ENCODE assay signal across 11 mouse cellular contexts in the genomic region with DNA sequence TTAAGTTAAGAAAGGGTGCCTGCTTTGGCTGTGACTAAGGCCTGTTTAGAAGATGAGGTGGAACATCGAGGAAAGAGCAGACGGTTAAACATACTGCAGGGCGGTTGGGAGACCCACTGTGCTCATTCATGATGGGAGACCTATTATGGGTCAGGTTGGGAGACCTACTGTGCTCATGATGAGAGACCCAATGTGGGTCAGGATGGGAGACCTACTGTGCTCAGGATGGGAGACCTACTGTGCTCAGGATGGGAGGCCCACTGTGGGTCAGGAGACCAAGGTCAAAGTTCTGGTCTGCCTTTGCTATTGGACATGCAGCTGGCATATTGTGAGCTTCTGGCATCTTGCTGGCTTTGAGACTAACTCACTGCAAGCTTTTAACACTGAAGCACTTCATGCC.
DNase-seq lines count a peak whose midpoint lies in the region; ATAC-seq and TF ChIP-seq lines count a peak whose summit lies in the region.
"Had no signal": no experiment of that assay in that cellular context is flagged by ENCODE, and none has a peak within 500 bp of the region (broad histone marks: within the 10 kb centered on the region; RNA-seq: fewer than 3 reads in every experiment).

No protein-coding gene starts in this region.

- H3K27ac ChIP-seq in forebrain, embryonic 13.5 days, result peak overlapping the region; percentile 6; the same call in 1 of the 2 replicates
- no peak overlapping the region for H3K27ac ChIP-seq in forebrain, embryonic 16.5 days (ENCODE audit: low read length)
- H3K27ac ChIP-seq in limb, embryonic 13.5 days, result 0 out of 2 replicates have a peak overlapping the region, but pooled peaks have one; percentile 15
- no peak overlapping the region for H3K27ac ChIP-seq in limb, embryonic 10.5 days
- H3K27ac ChIP-seq in MEL (ENCODE audit: control insufficient read depth, low read depth, low read length), result peak overlapping the region; percentile 85
- H3K27ac ChIP-seq in liver, embryonic 13.5 days, result peak overlapping the region; percentile 53

- no peak for DNase-seq in limb, embryonic 10.5 days (ENCODE audit: low spot score)
- no peak for DNase-seq in MEL (ENCODE audit: low read depth, low spot score)
- DNase-seq in liver, embryonic 13.5 days, result no peak
- no peak for DNase-seq in gastrocnemius, adult 8-10 months (ENCODE audit: low spot score in 2 of 2)
- DNase-seq: cerebellum, adult 18-20 months; gastrocnemius, postnatal 36 days had no signal

- no peak for TF ChIP-seq POLR2A in MEL (IDR thresholded peaks at IDR 0.05; ENCODE audit: control insufficient read depth in 1 of 2, insufficient read depth in 1 of 2, low read depth in 1 of 2, low read length in 2 of 2, poor library complexity in 1 of 2)

- WGBS in forebrain, embryonic 13.5 days, result 93% methylated on average over 3 of the region's 3 CpGs
- WGBS in forebrain, embryonic 16.5 days, result 91% methylated on average over 3 of the region's 3 CpGs
- 89% methylated on average over 3 of the region's 3 CpGs for WGBS in limb, embryonic 13.5 days
- 91% methylated on average over 3 of the region's 3 CpGs for WGBS in limb, embryonic 10.5 days
- WGBS in liver, embryonic 13.5 days (ENCODE audit: insufficient replicate concordance), result 75% methylated on average over 3 of the region's 3 CpGs

- TF ChIP-seq EP300 in MEL (IDR thresholded peaks at IDR 0.05; ENCODE audit: low read depth in 1 of 2, low read length in 2 of 2), result no peak

- no peak for TF ChIP-seq CTCF in MEL (IDR thresholded peaks at IDR 0.05 in 2 of 3, conservative IDR thresholded peaks at IDR 0.05 in 1 of 3; ENCODE audit: control insufficient read depth in 1 of 3, insufficient read depth in 1 of 3, low read depth in 2 of 3, low read length in 3 of 3, poor library complexity in 1 of 3, severe bottlenecking in 1 of 3)

- H3K4me1 ChIP-seq in forebrain, embryonic 13.5 days, result peaks cover 85% of the 10 kb centered on the region
- peaks cover 70% of the 10 kb centered on the region for H3K4me1 ChIP-seq in forebrain, embryonic 16.5 days (replicated peaks; ENCODE audit: control insufficient read depth, insufficient read depth, low read length)
- H3K4me1 ChIP-seq in limb, embryonic 13.5 days, result peaks cover 83% of the 10 kb centered on the region
- H3K4me1 ChIP-seq in limb, embryonic 10.5 days, result peaks cover 73% of the 10 kb centered on the region
- H3K4me1 ChIP-seq in MEL (ENCODE audit: control insufficient read depth in 1 of 2, insufficient read depth in 2 of 2, low read length in 2 of 2), result peaks cover 35 to 52% of the 10 kb centered on the region in 2 experiments
- peaks cover 95% of the 10 kb centered on the region for H3K4me1 ChIP-seq in liver, embryonic 13.5 days (replicated peaks)

- no peaks in the 10 kb centered on the region for H3K9me3 ChIP-seq in forebrain, embryonic 13.5 days (replicated peaks)
- H3K9me3 ChIP-seq in forebrain, embryonic 16.5 days (ENCODE audit: control insufficient read depth, low read length), result no peaks in the 10 kb centered on the region
- H3K9me3 ChIP-seq in limb, embryonic 13.5 days, result no peaks in the 10 kb centered on the region
- H3K9me3 ChIP-seq in limb, embryonic 10.5 days (replicated peaks), result no peaks in the 10 kb centered on the region
- H3K9me3 ChIP-seq in MEL (replicated peaks; ENCODE audit: insufficient read depth, low read length), result no peaks in the 10 kb centered on the region
- no peaks in the 10 kb centered on the region for H3K9me3 ChIP-seq in liver, embryonic 13.5 days (replicated peaks)

- no peak overlapping the region for H3K4me3 ChIP-seq in forebrain, embryonic 13.5 days
- H3K4me3 ChIP-seq in forebrain, embryonic 16.5 days (replicated peaks; ENCODE audit: low read length), result no peak overlapping the region
- H3K4me3 ChIP-seq in limb, embryonic 13.5 days, result no peak overlapping the region
- H3K4me3 ChIP-seq in limb, embryonic 10.5 days, result no peak overlapping the region
- H3K4me3 ChIP-seq in MEL (ENCODE audit: control insufficient read depth in 1 of 2, insufficient read depth in 1 of 2, low read depth in 2 of 2, low read length in 2 of 2), result peak overlapping the region in 1 of 2 experiments; percentile 22; a peak in 2 of 4 replicates
- no peak overlapping the region for H3K4me3 ChIP-seq in liver, embryonic 13.5 days (replicated peaks)

- no peak overlapping the region for H3K4me2 ChIP-seq in forebrain, embryonic 13.5 days
- no peak overlapping the region for H3K4me2 ChIP-seq in forebrain, embryonic 16.5 days (ENCODE audit: low read length)
- no peak overlapping the region for H3K4me2 ChIP-seq in limb, embryonic 13.5 days (replicated peaks)
- H3K4me2 ChIP-seq in liver, embryonic 13.5 days, result no peak overlapping the region

- peaks cover 19% of the 10 kb centered on the region; the same call in 1 of the 2 replicates for H3K36me3 ChIP-seq in forebrain, embryonic 13.5 days (ENCODE audit: poor library complexity, severe bottlenecking)
- no peaks in the 10 kb centered on the region for H3K36me3 ChIP-seq in forebrain, embryonic 16.5 days (ENCODE audit: control insufficient read depth, insufficient read depth)
- H3K36me3 ChIP-seq in limb, embryonic 13.5 days, result peaks cover 22% of the 10 kb centered on the region
- peaks cover 73% of the 10 kb centered on the region for H3K36me3 ChIP-seq in limb, embryonic 10.5 days
- H3K36me3 ChIP-seq in MEL (ENCODE audit: control insufficient read depth in 1 of 2, insufficient read depth in 2 of 2, low read length in 2 of 2), result peaks cover 0 to 46% of the 10 kb centered on the region in 2 experiments; a peak in 2 of 4 replicates
- H3K36me3 ChIP-seq in liver, embryonic 13.5 days, result peaks cover 5% of the 10 kb centered on the region; the same call in 1 of the 2 replicates

- H3K27me3 ChIP-seq in forebrain, embryonic 13.5 days, result no peaks in the 10 kb centered on the region
- H3K27me3 ChIP-seq in forebrain, embryonic 16.5 days (replicated peaks; ENCODE audit: control insufficient read depth, insufficient read depth, low read length), result no peaks in the 10 kb centered on the region
- no peaks in the 10 kb centered on the region for H3K27me3 ChIP-seq in limb, embryonic 13.5 days
- no peaks in the 10 kb centered on the region for H3K27me3 ChIP-seq in limb, embryonic 10.5 days (ENCODE audit: low read depth, poor library complexity, severe bottlenecking)
- H3K27me3 ChIP-seq in MEL (ENCODE audit: control insufficient read depth in 1 of 2, insufficient read depth in 2 of 2, low read length in 2 of 2), result no peaks in the 10 kb centered on the region
- no peaks in the 10 kb centered on the region for H3K27me3 ChIP-seq in liver, embryonic 13.5 days

- TF ChIP-seq RAD21 in MEL (IDR thresholded peaks at IDR 0.05; ENCODE audit: low read depth, low read length), result no peak

- peaks cover 46% of the 10 kb centered on the region for H3K79me2 ChIP-seq in MEL (ENCODE audit: control insufficient read depth, insufficient read depth, low read length, poor library complexity)

- ATAC-seq in forebrain, embryonic 13.5 days, result no peak
- no peak for ATAC-seq in forebrain, embryonic 16.5 days
- no peak for ATAC-seq in limb, embryonic 13.5 days (ENCODE audit: low FRiP score, low read depth)
- ATAC-seq in liver, embryonic 13.5 days (ENCODE audit: low read depth), result no peak
- ATAC-seq in cerebellum, adult (ENCODE audit: insufficient number of reproducible peaks, low FRiP score, low TSS enrichment), result no peak
- ATAC-seq: hindbrain, postnatal 0 days had no signal

- no peak overlapping the region for H3K9ac ChIP-seq in forebrain, embryonic 13.5 days
- H3K9ac ChIP-seq in forebrain, embryonic 16.5 days (replicated peaks; ENCODE audit: low read depth, low read length), result no peak overlapping the region
- no peak overlapping the region for H3K9ac ChIP-seq in limb, embryonic 13.5 days
- H3K9ac ChIP-seq in MEL (ENCODE audit: control insufficient read depth, low read depth, low read length, poor library complexity, severe bottlenecking), result peak overlapping the region; percentile 42
- H3K9ac ChIP-seq in liver, embryonic 13.5 days, result peak overlapping the region; percentile 7; the same call in 1 of the 2 replicates

TF ChIP-seq in MEL, 35 proteins besides CTCF, POLR2A, EP300 and RAD21:
- TF ChIP-seq NELFE (IDR thresholded peaks at IDR 0.05; ENCODE audit: low read depth, low read length), result 0 out of 2 replicates have a peak, but pooled peaks have one; percentile 2
- TF ChIP-seq MXI1 (IDR thresholded peaks at IDR 0.05; ENCODE audit: low read depth, low read length), result no peak
- peak; percentile 97 for TF ChIP-seq ZKSCAN1 (IDR thresholded peaks at IDR 0.05; ENCODE audit: low read depth, low read length)

Comparison
In these comparisons a context has a peak if more than half of its experiments do, and no peak if none do; other contexts are left out.
1. H3K27ac ChIP-seq: peak in forebrain, embryonic 13.5 days (single experiment), limb, embryonic 13.5 days (single experiment), MEL (single experiment) and liver, embryonic 13.5 days (single experiment); none in forebrain, embryonic 16.5 days (single experiment) and limb, embryonic 10.5 days (single experiment).
2. H3K9ac ChIP-seq: peak in MEL (single experiment) and liver, embryonic 13.5 days (single experiment); none in forebrain, embryonic 13.5 days (single experiment), forebrain, embryonic 16.5 days (single experiment) and limb, embryonic 13.5 days (single experiment).